Mouse (Mus musculus) adrenal gland, postnatal 25 days (tissue): ENCODE data around the gene Flvcr2. TPM values are rescaled to one million over a fixed set of nuclear protein-coding genes. Genes with fewer than 3 reads are reported as not detected.

ENCODE experiments used
- DNase-seq: peaks from one replicate; pipeline ENCODE4 v3.0.0; 2021; ENCODE audit warnings: mixed read lengths
- total RNA-seq: library from RNA; stranded (reverse); gene quantifications from 2 replicates; pipeline ENCODE4 v1.2.3, GENCODE M21; 2021

Flvcr2 gene
- total RNA-seq, 1 experiment from 2014 or later, result 3.4 TPM

GRCm38 (mm10) chr12:85729945-85730290 is 16.4 kb upstream of the Flvcr2 start:
- peak; percentile 85 for DNase-seq

- no peak for DNase-seq
These were observed 10.1 kb upstream of the Flvcr2 start for GRCm38 (mm10) chr12:85736203-85736602.

- DNase-seq, result no peak
These were observed 9.4 kb upstream of the Flvcr2 start for GRCm38 (mm10) chr12:85736960-85737359.

- no peak for DNase-seq
These were observed 419 bp downstream of the Flvcr2 start for GRCm38 (mm10) chr12:85746696-85747219.

GRCm38 (mm10) chr12:85747343-85747742 is 1.0 kb downstream of the Flvcr2 start:
- no peak for DNase-seq

GRCm38 (mm10) chr12:85749861-85750260 is 3.5 kb downstream of the Flvcr2 start:
- no peak for DNase-seq

- DNase-seq, result no peak
These were observed 5.8 kb downstream of the Flvcr2 start for GRCm38 (mm10) chr12:85752116-85752515.

- DNase-seq, result no peak
These were observed 6.9 kb downstream of the Flvcr2 start for GRCm38 (mm10) chr12:85753223-85753622.

- DNase-seq, result no peak
These were observed 8.4 kb downstream of the Flvcr2 start for GRCm38 (mm10) chr12:85754611-85755265.

GRCm38 (mm10) chr12:85756455-85756854 is 10.1 kb downstream of the Flvcr2 start:
- DNase-seq, result no peak

- DNase-seq, result no peak
These were observed 10.7 kb downstream of the Flvcr2 start for GRCm38 (mm10) chr12:85757074-85757473.

- no peak for DNase-seq
These were observed 12.4 kb downstream of the Flvcr2 start for GRCm38 (mm10) chr12:85758741-85759140.

- no peak for DNase-seq
These were observed 15.1 kb downstream of the Flvcr2 start for GRCm38 (mm10) chr12:85761471-85761870.

- no peak for DNase-seq
These were observed 18.3 kb downstream of the Flvcr2 start for GRCm38 (mm10) chr12:85764686-85765085.

- DNase-seq, result no peak
These were observed 19.9 kb downstream of the Flvcr2 start for GRCm38 (mm10) chr12:85766287-85766686.

GRCm38 (mm10) chr12:85767750-85768149 is 21.4 kb downstream of the Flvcr2 start:
- DNase-seq, result no peak

- DNase-seq, result no peak
These were observed 25.0 kb downstream of the Flvcr2 start for GRCm38 (mm10) chr12:85771356-85771755.

- DNase-seq, result no peak
These were observed 32.6 kb downstream of the Flvcr2 start for GRCm38 (mm10) chr12:85778962-85779361.

- DNase-seq, result no peak
These were observed 33.4 kb downstream of the Flvcr2 start for GRCm38 (mm10) chr12:85779707-85780106.

- no peak for DNase-seq
These were observed 35.3 kb downstream of the Flvcr2 start for GRCm38 (mm10) chr12:85781606-85782005.

- DNase-seq, result no peak
These were observed 38.8 kb downstream of the Flvcr2 start for GRCm38 (mm10) chr12:85784916-85785815.

GRCm38 (mm10) chr12:85792158-85792557 is 45.8 kb downstream of the Flvcr2 start:
- DNase-seq, result no peak

GRCm38 (mm10) chr12:85792821-85793346 is 46.5 kb downstream of the Flvcr2 start:
- DNase-seq, result no peak
